In the genomic region with DNA sequence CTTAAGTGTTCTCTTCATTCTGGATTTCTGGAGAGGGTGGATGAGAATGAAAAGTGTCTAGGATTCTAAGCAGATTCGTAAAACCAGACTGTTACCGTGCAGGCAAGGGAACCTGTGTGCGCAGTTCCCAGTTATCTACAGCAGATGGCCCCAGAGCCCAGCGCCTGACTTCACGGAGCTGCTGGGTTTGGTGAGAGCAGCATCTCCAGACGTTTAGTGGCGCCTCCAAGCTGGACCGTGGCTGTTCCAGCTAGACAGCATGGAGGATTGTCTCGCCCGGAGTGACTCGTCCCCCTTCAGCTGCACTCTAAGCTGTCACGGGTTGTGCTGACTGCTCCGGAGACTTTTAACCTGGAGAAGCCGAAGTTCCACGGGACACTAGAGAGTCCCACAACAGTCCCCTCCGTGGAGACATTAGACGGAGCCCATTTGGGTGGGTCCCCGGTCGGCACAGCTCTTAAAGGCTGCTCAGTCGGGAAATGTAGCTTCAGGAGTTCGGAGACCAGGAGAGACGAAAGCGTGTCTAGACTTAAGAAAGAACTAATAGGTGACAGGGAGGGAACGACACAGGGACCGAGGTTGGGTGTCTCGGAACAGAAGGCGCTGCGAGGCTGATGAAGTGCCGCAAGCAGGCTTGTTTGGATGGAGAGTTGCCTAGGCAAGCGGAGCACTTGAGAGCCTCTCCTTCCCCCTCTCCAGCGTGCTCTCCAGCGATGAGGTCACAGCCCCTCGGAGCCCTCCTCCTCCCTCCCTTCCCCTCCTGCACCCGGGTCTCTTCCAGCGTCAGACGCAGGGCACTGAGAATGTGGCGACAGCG, we compare ENCODE assay signal across 8 mouse cellular contexts. TPM values are rescaled to one million over a fixed set of nuclear protein-coding genes. Genes with fewer than 3 reads are reported as not detected.
DNase-seq lines count a peak whose midpoint lies in the region; ATAC-seq lines count a peak whose summit lies in the region.

No protein-coding gene starts in this region.

- peak overlapping the region; percentile 88 for H3K4me2 ChIP-seq in hindbrain, embryonic 15.5 days

- peaks cover 10% of the 10 kb centered on the region for H3K4me1 ChIP-seq in hindbrain, embryonic 15.5 days (replicated peaks)

- H3K27me3 ChIP-seq in hindbrain, embryonic 15.5 days, result peaks cover 17% of the 10 kb centered on the region; the same call in 1 of the 2 replicates

- no peaks in the 10 kb centered on the region for H3K9me3 ChIP-seq in hindbrain, embryonic 15.5 days

- DNase-seq in WW6 (ENCODE audit: low read depth, low spot score), result peak; percentile 52
- DNase-seq in cerebellum, postnatal 25 days, result peak; percentile 73 to 84
- peak; percentile 63 to 72 for DNase-seq in frontal cortex, postnatal 25 days (ENCODE audit: low spot score in 2 of 2)
- peak; percentile 70 to 74 for DNase-seq in layer of hippocampus, postnatal 36 days
- peak; percentile 66 for DNase-seq in lung, postnatal 14 days
- peak; percentile 91 for DNase-seq in retina, embryonic 14.5 days (ENCODE audit: low spot score)
- DNase-seq in urinary bladder, postnatal 25 days (ENCODE audit: low spot score), result peak; percentile 54

- WGBS in hindbrain, embryonic 15.5 days, result 0% methylated on average over 37 of the region's 38 CpGs

- peak overlapping the region; percentile 49 for H3K4me3 ChIP-seq in hindbrain, embryonic 15.5 days

- peak overlapping the region; percentile 34 for H3K9ac ChIP-seq in hindbrain, embryonic 15.5 days

- no peak overlapping the region for H3K27ac ChIP-seq in hindbrain, embryonic 15.5 days (replicated peaks)

- H3K36me3 ChIP-seq in hindbrain, embryonic 15.5 days, result no peaks in the 10 kb centered on the region

- peak; percentile 93 for ATAC-seq in hindbrain, embryonic 15.5 days (ENCODE audit: low FRiP score, low read depth)

RNA-seq across cellular contexts. Expression of a gene that starts 16.1 kb away (rescaled TPM):
- 0.67 and 0.81 TPM in 2 replicates for polyA plus RNA-seq in hindbrain, embryonic 15.5 days (2015; fragmentation: Nextera tagmentation; extraction: Ambion mirVana)
- total RNA-seq in layer of hippocampus, postnatal 36 days (2021), result under 1 TPM; 0.23 to 0.25 TPM

RNA-seq across cellular contexts. Expression of a gene that starts 16.2 kb away (rescaled TPM):
- 3.6 and 4.2 TPM in 2 replicates for polyA plus RNA-seq in hindbrain, embryonic 15.5 days (2015; fragmentation: Nextera tagmentation; extraction: Ambion mirVana)
- total RNA-seq in layer of hippocampus, postnatal 36 days (2021), result 1 to 10 TPM; 5.8 to 6.9 TPM
